Mouse (Mus musculus): ENCODE data around the gene Hnrnpf. TPM values are rescaled to one million over a fixed set of nuclear protein-coding genes. Genes with fewer than 3 reads are reported as not detected.

The Hnrnpf gene
- polyA plus RNA-seq, 1 experiment from 2014 or later, result 885 TPM

DNA sequence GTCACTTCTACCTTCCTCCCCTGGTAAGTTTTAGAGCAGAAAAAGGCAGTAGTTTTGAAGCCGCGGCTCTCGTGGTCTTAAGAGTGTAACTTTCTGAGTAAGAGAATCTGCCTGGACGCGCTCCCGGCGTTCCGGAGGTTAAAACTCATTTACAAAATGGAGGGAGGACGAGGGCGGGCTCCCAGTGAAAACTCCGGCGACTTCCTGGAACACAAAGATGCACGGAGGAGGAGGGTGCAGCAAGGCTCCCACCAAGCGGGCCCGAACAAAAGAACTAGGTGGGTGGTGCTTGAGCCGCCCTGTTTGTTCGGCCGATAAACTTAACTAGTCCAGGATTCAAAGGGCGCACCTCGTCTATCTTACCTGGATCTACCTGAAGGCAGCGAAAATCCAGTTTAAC is 17.5 kb downstream of the Hnrnpf start:
- DNase-seq (ENCODE audit: low spot score) (peak; percentile 81), ATAC-seq (replicated peaks; ENCODE audit: insufficient number of reproducible peaks, low FRiP score, low TSS enrichment, low read depth) (peak; percentile 58; the same call in 1 of the 2 replicates)
- Histone ChIP-seq H3K9ac (replicated peaks; ENCODE audit: low read length) (peak overlapping the region; percentile 85), H3K27ac (replicated peaks; ENCODE audit: low read depth, low read length) (peak overlapping the region; percentile 96), H3K27me3 (ENCODE audit: control insufficient read depth, insufficient read depth, low read length) (no peaks in the 10 kb centered on the region), H3K4me2 (ENCODE audit: low read depth, low read length) (peak overlapping the region; percentile 57), H3K36me3 (replicated peaks; ENCODE audit: control insufficient read depth, insufficient read depth, low read depth, low read length) (peaks cover 5% of the 10 kb centered on the region), H3K9me3 (replicated peaks; ENCODE audit: control insufficient read depth, low read length) (no peaks in the 10 kb centered on the region), H3K4me1 (ENCODE audit: control insufficient read depth, insufficient read depth, low read length) (no peaks in the 10 kb centered on the region), H3K4me3 (ENCODE audit: low read depth, low read length) (peak overlapping the region; percentile 56)
- 2% methylated on average over 21 of the region's 21 CpGs for WGBS

DNA sequence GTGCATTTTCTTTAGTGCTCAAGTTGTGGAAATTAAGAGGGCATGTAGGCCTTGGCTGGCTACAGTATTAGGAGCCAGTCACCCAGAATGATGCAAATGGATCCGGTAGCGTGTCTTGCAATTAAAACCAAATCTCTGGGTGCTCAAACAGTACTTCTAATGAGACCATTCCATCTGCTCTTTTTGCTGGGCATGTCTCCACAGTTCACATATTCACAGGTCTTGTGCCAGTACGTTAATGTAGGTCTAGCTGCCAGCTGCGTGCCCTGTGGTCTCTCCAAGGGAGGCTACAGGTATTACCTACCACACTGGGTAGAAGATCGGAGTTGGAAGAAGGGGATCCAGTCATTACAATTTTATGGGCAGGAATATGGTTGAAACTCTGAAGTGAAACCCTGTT is 17.9 kb downstream of the Hnrnpf start:
- H3K4me3 ChIP-seq (ENCODE audit: low read depth, low read length), result peak overlapping the region; percentile 56
- ATAC-seq (replicated peaks; ENCODE audit: insufficient number of reproducible peaks, low FRiP score, low TSS enrichment, low read depth) (no peak), DNase-seq (ENCODE audit: low spot score) (no peak)
- H3K9ac ChIP-seq (replicated peaks; ENCODE audit: low read length), result peak overlapping the region; percentile 85
- no peaks in the 10 kb centered on the region for H3K27me3 ChIP-seq (ENCODE audit: control insufficient read depth, insufficient read depth, low read length)
- WGBS, result 33% methylated on average over 5 of the region's 5 CpGs
- H3K4me1 ChIP-seq (ENCODE audit: control insufficient read depth, insufficient read depth, low read length), result no peaks in the 10 kb centered on the region
- H3K4me2 ChIP-seq (ENCODE audit: low read depth, low read length), result peak overlapping the region; percentile 57
- H3K9me3 ChIP-seq (replicated peaks; ENCODE audit: control insufficient read depth, low read length), result no peaks in the 10 kb centered on the region
- peaks cover 5% of the 10 kb centered on the region for H3K36me3 ChIP-seq (replicated peaks; ENCODE audit: control insufficient read depth, insufficient read depth, low read depth, low read length)
- peak overlapping the region; percentile 96 for H3K27ac ChIP-seq (replicated peaks; ENCODE audit: low read depth, low read length)

DNA sequence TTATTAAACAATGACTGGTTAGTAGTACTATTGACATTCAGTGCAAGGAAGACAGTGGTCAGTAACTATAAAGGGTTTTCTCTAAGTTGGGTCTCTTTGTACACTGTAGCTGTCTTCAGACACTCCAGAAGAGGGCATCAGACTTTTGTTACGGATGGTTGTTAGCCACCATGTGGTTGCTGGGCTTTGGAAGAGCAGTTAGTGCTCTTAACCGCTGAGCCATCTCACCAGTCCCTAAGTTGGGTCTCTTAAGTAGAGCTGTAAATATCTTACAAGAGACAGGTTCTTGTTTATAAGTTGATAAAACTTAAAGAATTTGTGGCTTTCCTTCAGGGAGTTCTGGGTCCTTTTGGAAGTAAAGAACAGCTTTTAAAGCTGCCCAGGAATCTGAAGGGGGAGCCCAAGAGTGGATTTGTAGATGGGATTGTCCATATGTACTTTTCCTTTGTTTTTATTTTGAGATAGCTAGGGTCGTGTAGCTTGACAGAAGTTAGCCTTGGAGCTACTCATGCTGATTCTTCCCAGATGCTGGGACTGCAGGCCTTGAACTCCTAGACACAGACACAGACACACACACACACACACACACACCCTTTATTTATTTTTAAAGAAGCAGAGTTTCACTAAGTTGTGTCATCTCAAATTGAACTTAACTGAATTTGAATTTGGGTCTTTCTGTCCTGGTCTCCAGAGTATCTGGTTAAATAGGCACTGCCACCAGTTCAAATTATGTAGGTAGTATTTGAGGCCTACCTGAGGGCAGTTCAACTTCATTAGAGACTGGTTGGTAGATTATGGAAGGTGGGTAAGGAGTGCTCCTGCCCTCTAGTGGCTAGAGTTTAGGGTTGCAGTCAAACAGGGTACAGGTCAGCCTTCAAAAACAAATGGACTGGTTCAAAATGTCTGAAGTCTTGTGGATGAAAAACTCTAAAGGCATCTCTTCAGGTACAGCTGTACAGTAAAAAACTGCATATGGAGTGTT is 20.8 kb downstream of the Hnrnpf start:
- H3K27me3 ChIP-seq (ENCODE audit: control insufficient read depth, insufficient read depth, low read length), result no peaks in the 10 kb centered on the region
- H3K4me3 ChIP-seq (ENCODE audit: low read depth, low read length), result no peak overlapping the region
- no peaks in the 10 kb centered on the region for H3K4me1 ChIP-seq (ENCODE audit: control insufficient read depth, insufficient read depth, low read length)
- ATAC-seq (replicated peaks; ENCODE audit: insufficient number of reproducible peaks, low FRiP score, low TSS enrichment, low read depth), result no peak
- peak; percentile 64 for DNase-seq (ENCODE audit: low spot score)
- H3K9me3 ChIP-seq (replicated peaks; ENCODE audit: control insufficient read depth, low read length), result no peaks in the 10 kb centered on the region
- no peak overlapping the region for H3K27ac ChIP-seq (replicated peaks; ENCODE audit: low read depth, low read length)
- H3K4me2 ChIP-seq (ENCODE audit: low read depth, low read length), result no peak overlapping the region
- WGBS, result 69% methylated on average over 3 of the region's 3 CpGs
- no peak overlapping the region for H3K9ac ChIP-seq (replicated peaks; ENCODE audit: low read length)
- H3K36me3 ChIP-seq (replicated peaks; ENCODE audit: control insufficient read depth, insufficient read depth, low read depth, low read length), result peaks cover 5% of the 10 kb centered on the region

DNA sequence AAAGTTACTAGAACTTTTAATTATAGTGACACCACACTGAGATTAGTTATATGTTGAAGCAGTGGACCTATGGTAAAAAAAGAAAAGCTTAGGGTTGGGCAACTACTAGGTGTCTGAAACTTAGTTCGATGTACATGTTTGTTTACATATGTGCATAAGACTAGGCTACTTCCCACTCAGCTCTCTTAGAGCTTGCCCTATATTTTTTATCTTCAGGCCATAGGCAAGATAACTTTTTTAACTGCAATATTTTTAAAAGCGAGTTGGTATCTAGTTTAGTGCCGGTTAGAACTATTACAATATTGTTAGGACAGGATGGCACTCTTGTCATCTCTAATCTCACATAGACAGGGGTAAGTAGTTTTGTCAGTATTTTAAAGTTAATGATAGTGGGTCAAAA is 21.9 kb downstream of the Hnrnpf start:
- WGBS, result 97% methylated on average over 3 of the region's 3 CpGs
- no peaks in the 10 kb centered on the region for H3K4me1 ChIP-seq (ENCODE audit: control insufficient read depth, insufficient read depth, low read length)
- no peak overlapping the region for H3K9ac ChIP-seq (replicated peaks; ENCODE audit: low read length)
- H3K4me3 ChIP-seq (ENCODE audit: low read depth, low read length), result no peak overlapping the region
- no peak for DNase-seq (ENCODE audit: low spot score)
- ATAC-seq (replicated peaks; ENCODE audit: insufficient number of reproducible peaks, low FRiP score, low TSS enrichment, low read depth), result no peak
- H3K9me3 ChIP-seq (replicated peaks; ENCODE audit: control insufficient read depth, low read length), result no peaks in the 10 kb centered on the region
- peaks cover 5% of the 10 kb centered on the region for H3K36me3 ChIP-seq (replicated peaks; ENCODE audit: control insufficient read depth, insufficient read depth, low read depth, low read length)
- no peak overlapping the region for H3K27ac ChIP-seq (replicated peaks; ENCODE audit: low read depth, low read length)
- H3K4me2 ChIP-seq (ENCODE audit: low read depth, low read length), result no peak overlapping the region
- no peaks in the 10 kb centered on the region for H3K27me3 ChIP-seq (ENCODE audit: control insufficient read depth, insufficient read depth, low read length)

DNA sequence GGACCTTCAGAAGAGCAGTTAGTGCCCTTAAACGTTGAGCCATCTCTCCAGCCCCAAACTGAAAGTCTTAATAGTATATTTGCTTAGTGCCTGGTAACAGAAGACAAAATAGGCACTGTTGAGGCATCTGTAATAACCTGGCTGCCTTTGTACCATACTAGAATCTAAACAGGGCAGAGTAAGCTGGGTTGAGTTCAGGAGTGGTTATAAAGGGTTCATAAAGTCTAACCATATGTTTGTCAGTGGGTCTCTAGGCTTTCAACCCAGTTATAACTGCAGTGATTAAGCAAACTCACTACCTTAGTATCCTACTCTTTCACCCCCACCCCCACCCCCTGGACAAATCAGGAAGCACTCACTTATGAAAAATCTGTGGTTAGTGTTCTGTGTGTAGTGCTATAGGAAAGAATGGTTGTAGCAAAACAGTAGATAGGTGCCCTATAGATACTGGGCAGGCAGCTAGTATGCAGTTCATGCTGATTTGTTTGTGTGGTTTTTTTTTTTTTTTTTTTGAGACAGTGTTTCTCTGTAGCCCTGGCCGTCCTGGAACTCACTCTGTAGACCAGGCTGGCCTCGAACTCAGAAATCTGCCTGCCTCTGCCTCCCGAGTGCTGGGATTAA is 26.9 kb downstream of the Hnrnpf start:
- Histone ChIP-seq H3K36me3 (replicated peaks; ENCODE audit: control insufficient read depth, insufficient read depth, low read depth, low read length) (no peaks in the 10 kb centered on the region), H3K9ac (replicated peaks; ENCODE audit: low read length) (no peak overlapping the region), H3K4me1 (ENCODE audit: control insufficient read depth, insufficient read depth, low read length) (no peaks in the 10 kb centered on the region), H3K27me3 (ENCODE audit: control insufficient read depth, insufficient read depth, low read length) (no peaks in the 10 kb centered on the region), H3K27ac (replicated peaks; ENCODE audit: low read depth, low read length) (no peak overlapping the region), H3K4me3 (ENCODE audit: low read depth, low read length) (no peak overlapping the region), H3K4me2 (ENCODE audit: low read depth, low read length) (no peak overlapping the region), H3K9me3 (replicated peaks; ENCODE audit: control insufficient read depth, low read length) (no peaks in the 10 kb centered on the region)
- 77% methylated on average over 4 of the region's 4 CpGs for WGBS
- ATAC-seq (replicated peaks; ENCODE audit: insufficient number of reproducible peaks, low FRiP score, low TSS enrichment, low read depth) (no peak), DNase-seq (ENCODE audit: low spot score) (no peak)

DNA sequence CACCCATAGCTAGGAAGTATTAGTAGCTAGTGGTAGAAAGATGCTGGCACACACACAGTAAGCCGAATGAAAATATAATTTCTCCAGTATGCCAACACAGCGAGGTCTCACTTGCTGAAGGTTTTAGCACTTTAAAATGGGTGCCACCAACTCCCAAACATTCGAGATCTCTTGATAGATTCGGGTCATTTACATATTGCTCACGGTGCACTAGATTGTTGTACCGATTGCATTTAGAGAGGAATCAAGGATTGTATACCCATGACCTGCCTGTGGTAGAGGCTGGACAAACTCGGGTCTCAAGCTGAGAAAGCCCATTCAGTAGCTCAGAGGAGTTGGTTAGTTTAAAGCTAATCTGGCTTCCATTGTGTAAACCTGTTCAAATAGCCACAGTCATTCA is 27.8 kb downstream of the Hnrnpf start:
- no peak overlapping the region for H3K27ac ChIP-seq (replicated peaks; ENCODE audit: low read depth, low read length)
- no peak overlapping the region for H3K4me2 ChIP-seq (ENCODE audit: low read depth, low read length)
- ATAC-seq (replicated peaks; ENCODE audit: insufficient number of reproducible peaks, low FRiP score, low TSS enrichment, low read depth) (no peak), DNase-seq (ENCODE audit: low spot score) (no peak)
- H3K27me3 ChIP-seq (ENCODE audit: control insufficient read depth, insufficient read depth, low read length), result no peaks in the 10 kb centered on the region
- no peaks in the 10 kb centered on the region for H3K36me3 ChIP-seq (replicated peaks; ENCODE audit: control insufficient read depth, insufficient read depth, low read depth, low read length)
- H3K9me3 ChIP-seq (replicated peaks; ENCODE audit: control insufficient read depth, low read length), result no peaks in the 10 kb centered on the region
- H3K4me1 ChIP-seq (ENCODE audit: control insufficient read depth, insufficient read depth, low read length), result no peaks in the 10 kb centered on the region
- no peak overlapping the region for H3K9ac ChIP-seq (replicated peaks; ENCODE audit: low read length)
- 92% methylated on average over 7 of the region's 7 CpGs for WGBS
- no peak overlapping the region for H3K4me3 ChIP-seq (ENCODE audit: low read depth, low read length)

DNA sequence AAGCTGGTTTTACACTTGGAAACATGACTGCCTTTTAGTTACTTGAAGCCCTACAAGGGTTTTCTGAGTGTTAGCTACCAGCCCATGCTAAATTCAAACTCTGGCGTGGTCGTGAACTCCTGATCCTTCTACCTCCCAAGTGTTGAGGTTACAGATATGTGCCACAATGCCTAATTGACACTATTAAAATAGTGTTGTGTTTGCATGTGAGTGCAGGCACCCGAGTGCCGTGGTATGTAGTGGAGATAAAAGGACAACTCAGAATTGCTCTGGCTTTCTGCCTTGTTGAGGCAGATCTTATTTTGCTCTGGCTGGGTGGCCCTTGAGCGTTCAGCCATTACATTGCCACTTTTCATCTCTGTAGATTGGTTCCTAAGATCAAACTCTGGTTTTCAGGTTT is 28.6 kb downstream of the Hnrnpf start:
- H3K27ac ChIP-seq (replicated peaks; ENCODE audit: low read depth, low read length), result no peak overlapping the region
- H3K27me3 ChIP-seq (ENCODE audit: control insufficient read depth, insufficient read depth, low read length), result no peaks in the 10 kb centered on the region
- no peaks in the 10 kb centered on the region for H3K4me1 ChIP-seq (ENCODE audit: control insufficient read depth, insufficient read depth, low read length)
- ATAC-seq (replicated peaks; ENCODE audit: insufficient number of reproducible peaks, low FRiP score, low TSS enrichment, low read depth), result no peak
- no peak overlapping the region for H3K4me2 ChIP-seq (ENCODE audit: low read depth, low read length)
- WGBS, result 87% methylated on average over 5 of the region's 5 CpGs
- H3K4me3 ChIP-seq (ENCODE audit: low read depth, low read length), result no peak overlapping the region
- H3K36me3 ChIP-seq (replicated peaks; ENCODE audit: control insufficient read depth, insufficient read depth, low read depth, low read length), result no peaks in the 10 kb centered on the region
- H3K9me3 ChIP-seq (replicated peaks; ENCODE audit: control insufficient read depth, low read length), result no peaks in the 10 kb centered on the region
- no peak for DNase-seq (ENCODE audit: low spot score)
- H3K9ac ChIP-seq (replicated peaks; ENCODE audit: low read length), result no peak overlapping the region

Data from embryonic facial prominence, embryonic 11.5 days (tissue).